Mouse (Mus musculus) stomach, embryonic 15.5 days (tissue): ENCODE results near the gene Olfr1366. TPM values are rescaled to one million over a fixed set of nuclear protein-coding genes. Genes with fewer than 3 reads are reported as not detected.
"Not testable (repeated sequence)": the region's sequence is repeated elsewhere in the genome, so short reads cannot be mapped to it uniquely, and the experiment has no call there.

Source experiments
- ATAC-seq: fragments of 200-750 bp; cut with Nextera tagmentation; 2 replicates; pipeline ENCODE4 v1.8.0; 2017; ENCODE audit warnings: low read depth, moderate number of reproducible peaks, moderate TSS enrichment; ENCODE audit not compliant: insufficient read depth, low FRiP score
- H3K27ac ChIP-seq: fragments of 300-500 bp; sonication (generic); 2 replicates; pipeline ENCODE4 v1.5.1; 2015; ENCODE audit warnings: mild to moderate bottlenecking, inconsistent platforms
- H3K27me3 ChIP-seq: fragments of 300-500 bp; sonication (generic); replicated peaks from 2 replicates; pipeline ENCODE4 v1.6.1; 2015; ENCODE audit warnings: inconsistent platforms
- H3K36me3 ChIP-seq: fragments of 300-500 bp; sonication (generic); 2 replicates; pipeline ENCODE4 v1.6.1; 2015; ENCODE audit warnings: inconsistent platforms
- H3K4me1 ChIP-seq: fragments of 300-500 bp; sonication (generic); 2 replicates; pipeline ENCODE4 v1.6.1; 2015; ENCODE audit warnings: inconsistent platforms
- H3K4me2 ChIP-seq: fragments of 300-500 bp; sonication (generic); 2 replicates; pipeline ENCODE4 v1.6.1; 2015; ENCODE audit warnings: mild to moderate bottlenecking, inconsistent platforms
- H3K4me3 ChIP-seq: fragments of 300-500 bp; sonication (generic); replicated peaks from 2 replicates; pipeline ENCODE4 v1.5.1; 2015; ENCODE audit warnings: inconsistent platforms
- H3K9ac ChIP-seq: fragments of 300-500 bp; sonication (generic); 2 replicates; pipeline ENCODE4 v1.6.1; 2015; ENCODE audit warnings: inconsistent platforms
- H3K9me3 ChIP-seq: fragments of 300-500 bp; sonication (generic); 2 replicates; pipeline ENCODE4 v1.6.1; 2016; ENCODE audit warnings: inconsistent platforms
- WGBS: fragments of 180-500 bp; shearing (Covaris S2); methylation state at CpG from one replicate; pipeline ENCODE4 v1.1.7; 2015; 5-methylcytosine and 5-hydroxymethylcytosine counted together
- polyA plus RNA-seq: library from polyadenylated mRNA; unstranded; fragments of >200 nt; fragmentation: Nextera tagmentation; extraction: Ambion mirVana; gene quantifications from 2 replicates; pipeline ENCODE4 v1.2.1, GENCODE M21; 2015

Olfr1366 gene
- 0.26 and 0.27 TPM in 2 replicates for polyA plus RNA-seq

- H3K9me3 ChIP-seq, result no peaks in the 10 kb centered on the region
- ATAC-seq, result no peak
- H3K36me3 ChIP-seq, result no peaks in the 10 kb centered on the region
- no peaks in the 10 kb centered on the region for H3K4me1 ChIP-seq
- 79% methylated on average over 1 of the region's 1 CpGs for WGBS
- H3K9ac ChIP-seq, result no peak within 1 kb of the TSS
- H3K4me3 ChIP-seq, result no peak within 1 kb of the TSS
- H3K27ac ChIP-seq, result no peak within 1 kb of the TSS
- no peaks in the 10 kb centered on the region for H3K27me3 ChIP-seq
- H3K4me2 ChIP-seq, result no peak within 1 kb of the TSS
These were observed at the start of gene Olfr1366 for GRCm38 (mm10) chr13:21542708-21543107. TSS of gene Olfr1366 (minus strand) at chr13:21542808.

- 65% methylated on average over 2 of the region's 2 CpGs for WGBS
- H3K9me3 ChIP-seq, result no peaks in the 10 kb centered on the region
- ATAC-seq, result 0 out of 2 replicates have a peak, but pooled peaks have one; percentile 7
These were observed 49.0 kb upstream of the Olfr1366 start for GRCm38 (mm10) chr13:21591618-21592017.

DNA sequence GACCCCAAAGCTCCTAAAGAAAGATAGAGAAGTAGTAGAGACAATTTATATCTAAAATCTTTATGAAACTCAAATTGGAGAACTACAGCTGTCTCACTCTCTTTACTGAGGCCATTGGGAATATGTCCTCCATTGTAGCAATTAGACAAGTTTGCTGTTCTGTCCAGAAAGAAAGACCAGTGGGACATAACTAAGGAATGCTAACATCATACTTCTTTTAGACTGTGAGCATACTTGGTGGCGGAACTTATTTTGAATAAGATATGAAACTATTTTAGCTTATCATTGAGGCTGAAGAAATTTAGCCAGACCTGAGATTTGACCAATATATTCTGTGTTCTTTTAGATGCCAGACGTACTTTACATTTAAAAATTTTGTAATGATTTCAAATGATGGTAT, 39.1 kb upstream of the Olfr1366 start, which contains the start of gene Olfr1364:
Gene Olfr1364, minus strand, starts transcription at position 101 of the 400 bp plus-strand sequence.
- H3K9me3 ChIP-seq, result no peaks in the 10 kb centered on the region
- no peak for ATAC-seq
- no peak within 1 kb of the TSS for H3K4me3 ChIP-seq
- no peak within 1 kb of the TSS for H3K4me2 ChIP-seq
- H3K9ac ChIP-seq, result no peak within 1 kb of the TSS
- no peaks in the 10 kb centered on the region for H3K36me3 ChIP-seq
- H3K27ac ChIP-seq, result no peak within 1 kb of the TSS
- H3K27me3 ChIP-seq, result no peaks in the 10 kb centered on the region
- WGBS, result 80% methylated on average over 2 of the region's 2 CpGs
- H3K4me1 ChIP-seq, result no peaks in the 10 kb centered on the region

More at GRCm38 (mm10) chr13:21591618-21592017, 49.0 kb upstream of the Olfr1366 start:
- H3K4me1 ChIP-seq, result no peaks in the 10 kb centered on the region
- no peak overlapping the region for H3K4me3 ChIP-seq
- no peaks in the 10 kb centered on the region for H3K36me3 ChIP-seq
- H3K9ac ChIP-seq, result no peak overlapping the region
- no peak overlapping the region for H3K27ac ChIP-seq
- H3K27me3 ChIP-seq, result no peaks in the 10 kb centered on the region
- no peak overlapping the region for H3K4me2 ChIP-seq

- no peaks in the 10 kb centered on the region for H3K36me3 ChIP-seq
- H3K27me3 ChIP-seq, result no peaks in the 10 kb centered on the region
- no peak within 1 kb of the TSS for H3K4me3 ChIP-seq
- no peaks in the 10 kb centered on the region for H3K4me1 ChIP-seq
- 51% methylated on average over 1 of the region's 1 CpGs for WGBS
- no peak within 1 kb of the TSS for H3K27ac ChIP-seq
- H3K9ac ChIP-seq, result no peak within 1 kb of the TSS
- no peak within 1 kb of the TSS for H3K4me2 ChIP-seq
- H3K9me3 ChIP-seq, result no peaks in the 10 kb centered on the region
- no peak for ATAC-seq
These were observed 17.2 kb upstream of the Olfr1366 start, which contains the start of gene Olfr1535 for GRCm38 (mm10) chr13:21559793-21560192. TSS of gene Olfr1535 (minus strand) at chr13:21559893.

DNA sequence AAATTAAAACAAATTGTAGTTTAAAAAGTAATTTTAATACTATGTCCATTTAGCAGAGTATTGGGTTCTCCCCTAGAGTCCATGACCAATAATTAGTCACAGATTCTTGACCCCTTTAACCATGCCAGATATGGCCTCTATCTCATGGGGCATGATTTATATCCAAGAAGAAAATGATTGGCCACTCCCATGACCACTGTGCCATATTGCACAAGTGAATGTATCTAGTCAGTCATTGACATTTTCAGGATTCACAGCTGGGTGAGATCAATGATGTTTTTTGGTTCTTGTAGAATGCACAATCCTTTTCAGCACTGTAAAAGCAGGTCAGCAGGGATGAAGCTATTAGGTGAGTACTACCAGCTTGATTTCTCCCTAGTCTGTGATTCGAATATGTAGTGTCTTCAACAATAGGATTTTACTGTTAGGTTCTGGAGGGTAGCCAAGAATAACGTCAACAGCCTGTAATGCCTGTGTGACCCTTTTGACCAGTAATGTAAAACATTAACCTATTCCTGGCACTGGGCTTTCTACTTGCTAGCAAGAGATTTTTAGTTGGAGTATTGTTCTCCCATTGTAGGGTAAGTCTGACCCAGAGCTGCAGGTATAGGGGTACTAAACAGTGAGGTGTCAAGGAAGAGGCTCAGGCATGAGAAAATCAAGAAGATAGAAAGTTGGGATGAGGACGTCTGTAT, 8.0 kb upstream of the Olfr1366 start:
- no peaks in the 10 kb centered on the region for H3K27me3 ChIP-seq
- no peaks in the 10 kb centered on the region for H3K9me3 ChIP-seq
- no peaks in the 10 kb centered on the region for H3K4me1 ChIP-seq
- no peak overlapping the region for H3K4me2 ChIP-seq
- WGBS, result 45% methylated on average over 3 of the region's 3 CpGs
- H3K36me3 ChIP-seq, result no peaks in the 10 kb centered on the region
- no peak overlapping the region for H3K27ac ChIP-seq
- H3K4me3 ChIP-seq, result no peak overlapping the region
- ATAC-seq, result no peak
- no peak overlapping the region for H3K9ac ChIP-seq

GRCm38 (mm10) chr13:21549487-21549886, 6.9 kb upstream of the Olfr1366 start:
- Histone ChIP-seq H3K27ac (no peak overlapping the region), H3K4me2 (no peak overlapping the region), H3K4me3 (no peak overlapping the region), H3K9me3 (no peaks in the 10 kb centered on the region), H3K4me1 (no peaks in the 10 kb centered on the region), H3K9ac (no peak overlapping the region), H3K27me3 (no peaks in the 10 kb centered on the region), H3K36me3 (no peaks in the 10 kb centered on the region)
- 81% methylated on average over 3 of the region's 3 CpGs for WGBS
- ATAC-seq, result no peak

DNA sequence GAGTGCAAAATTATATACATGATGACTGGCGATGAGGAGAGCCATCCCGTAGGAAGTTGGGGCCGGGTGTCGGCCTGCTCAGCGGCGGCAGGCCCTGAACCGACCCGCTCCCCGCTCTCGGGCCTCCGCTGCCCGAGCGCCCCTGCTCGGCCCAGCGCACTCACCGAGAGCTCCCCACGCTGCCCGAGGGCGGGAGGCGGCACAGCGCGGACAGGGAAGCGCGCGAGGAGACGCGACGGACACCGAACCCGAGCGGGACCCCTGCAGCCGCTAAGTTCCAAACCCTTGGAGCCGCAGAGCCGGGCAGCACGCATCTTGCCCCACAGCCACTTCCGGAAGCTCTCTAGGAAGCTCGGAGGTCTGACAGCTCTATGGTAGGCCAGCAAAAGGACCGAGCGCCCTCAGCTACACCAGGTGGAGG, 11.8 kb downstream of the Olfr1366 start, which contains the start of gene Zkscan8:
Gene Zkscan8, minus strand, starts transcription at position 340 of the 421 bp plus-strand sequence.
- ATAC-seq, result peak; percentile 97
- no peaks in the 10 kb centered on the region for H3K4me1 ChIP-seq
- peak within 1 kb of the TSS; percentile 62 for H3K4me3 ChIP-seq
- peak within 1 kb of the TSS; percentile 87 for H3K27ac ChIP-seq
- no peaks in the 10 kb centered on the region for H3K27me3 ChIP-seq
- under 1% methylated on average over 39 of the region's 39 CpGs for WGBS
- H3K4me2 ChIP-seq, result peak within 1 kb of the TSS; percentile 65
- H3K36me3 ChIP-seq, result peaks cover 6% of the 10 kb centered on the region; the same call in 1 of the 2 replicates
- no peaks in the 10 kb centered on the region for H3K9me3 ChIP-seq
- H3K9ac ChIP-seq, result peak within 1 kb of the TSS; percentile 90

DNA sequence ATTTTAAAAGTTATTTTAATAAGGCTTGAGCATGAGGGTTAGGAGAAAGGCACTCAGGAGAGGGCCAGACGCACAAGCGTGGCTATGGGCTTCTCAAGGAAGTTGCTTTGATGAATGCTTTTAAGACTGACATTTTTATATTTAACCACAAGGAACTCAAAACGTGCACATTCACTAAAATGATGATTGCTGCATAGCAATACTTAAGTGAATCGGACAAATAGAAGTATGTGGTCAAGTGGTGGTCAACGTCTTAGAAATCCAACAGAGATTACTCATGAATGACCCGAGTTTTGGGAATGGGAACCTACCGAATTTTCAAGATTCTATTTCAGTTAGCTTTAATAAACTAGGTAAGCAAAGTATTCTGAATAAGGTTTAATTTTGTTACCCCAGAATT, 12.5 kb downstream of the Olfr1366 start:
- Histone ChIP-seq H3K9ac (no peak overlapping the region), H3K4me1 (no peaks in the 10 kb centered on the region), H3K27ac (no peak overlapping the region), H3K27me3 (no peaks in the 10 kb centered on the region), H3K9me3 (no peaks in the 10 kb centered on the region), H3K4me2 (peak overlapping the region; percentile 49), H3K4me3 (peak overlapping the region; percentile 25), H3K36me3 (peaks cover 7% of the 10 kb centered on the region)
- 43% methylated on average over 7 of the region's 7 CpGs for WGBS
- ATAC-seq, result no peak

- Histone ChIP-seq H3K4me2 (peak overlapping the region; percentile 56), H3K27ac (peak overlapping the region; percentile 87), H3K9me3 (no peaks in the 10 kb centered on the region), H3K27me3 (no peaks in the 10 kb centered on the region), H3K36me3 (no peaks in the 10 kb centered on the region), H3K4me3 (peak overlapping the region; percentile 61), H3K9ac (peak overlapping the region; percentile 30; the same call in 1 of the 2 replicates), H3K4me1 (peaks cover 4% of the 10 kb centered on the region; the same call in 1 of the 2 replicates)
- WGBS, result 0% methylated on average over 21 of the region's 21 CpGs
- ATAC-seq, result peak; percentile 98
These were observed 36.4 kb downstream of the Olfr1366 start for GRCm38 (mm10) chr13:21506221-21506649.

DNA sequence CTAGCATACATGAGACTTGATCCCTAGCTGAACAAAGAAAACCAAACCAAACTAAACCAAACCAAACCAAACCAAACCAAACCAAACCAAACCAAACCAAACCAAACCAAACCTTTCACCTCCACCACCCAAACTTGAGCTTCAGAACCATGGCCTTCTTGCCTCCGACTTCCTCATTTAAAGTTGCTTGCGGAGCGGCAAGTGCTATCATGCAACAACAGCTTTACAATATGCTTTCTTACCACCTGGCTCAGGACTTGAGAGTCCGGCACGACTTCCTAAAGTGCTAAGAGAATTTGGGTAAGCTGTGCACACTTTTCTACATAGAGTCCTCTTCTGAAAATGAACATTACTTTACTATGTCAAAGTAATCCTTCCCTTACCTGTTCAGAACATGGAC, 40.3 kb downstream of the Olfr1366 start:
- Histone ChIP-seq H3K36me3 (no peaks in the 10 kb centered on the region), H3K9me3 (no peaks in the 10 kb centered on the region), H3K27ac (no peak overlapping the region), H3K4me3 (no peak overlapping the region), H3K4me2 (no peak overlapping the region), H3K27me3 (no peaks in the 10 kb centered on the region), H3K4me1 (peaks cover 4% of the 10 kb centered on the region; the same call in 1 of the 2 replicates), H3K9ac (no peak overlapping the region)
- WGBS, result 93% methylated on average over 5 of the region's 5 CpGs
- no peak for ATAC-seq

GRCm38 (mm10) chr13:21501182-21501581, 41.4 kb downstream of the Olfr1366 start, which contains the start of gene Gm11273:
TSS of gene Gm11273 (minus strand) at chr13:21501418.
- H3K9me3 ChIP-seq, H3K27ac ChIP-seq, ATAC-seq, H3K27me3 ChIP-seq, H3K4me2 ChIP-seq, H3K4me3 ChIP-seq, H3K36me3 ChIP-seq, H3K4me1 ChIP-seq, H3K9ac ChIP-seq: not testable (repeated sequence)
- WGBS, result 91% methylated on average over 17 of the region's 17 CpGs

DNA sequence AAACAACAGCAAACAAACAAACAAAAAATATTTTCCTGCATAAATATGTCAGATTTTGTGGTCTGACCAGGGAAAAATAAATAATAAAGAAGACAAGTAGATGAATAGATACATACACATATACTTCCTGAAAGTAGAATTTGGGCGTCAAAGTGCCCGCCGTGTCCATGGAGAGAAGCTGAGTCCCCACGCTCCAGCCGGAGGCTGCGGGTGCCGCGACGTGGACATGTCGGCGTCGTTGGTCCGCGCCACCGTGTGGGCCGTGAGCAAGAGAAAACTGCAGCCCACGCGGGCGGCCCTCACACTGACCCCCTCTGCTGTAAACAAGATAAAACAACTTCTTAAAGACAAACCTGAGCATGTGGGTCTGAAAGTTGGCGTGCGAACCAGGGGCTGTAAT, 47.5 kb downstream of the Olfr1366 start, which contains the start of gene AK157302:
Gene AK157302, plus strand, starts transcription at position 144 of the 400 bp plus-strand sequence.
- Histone ChIP-seq H3K4me3 (no peak within 1 kb of the TSS), H3K4me2 (no peak within 1 kb of the TSS), H3K9me3 (no peaks in the 10 kb centered on the region), H3K4me1 (no peaks in the 10 kb centered on the region), H3K36me3 (no peaks in the 10 kb centered on the region), H3K9ac (no peak within 1 kb of the TSS), H3K27ac (no peak within 1 kb of the TSS), H3K27me3 (no peaks in the 10 kb centered on the region)
- WGBS, result 89% methylated on average over 21 of the region's 21 CpGs
- no peak for ATAC-seq
